Mouse (Mus musculus): ENCODE data around the gene Bcl2l13. TPM values are rescaled to one million over a fixed set of nuclear protein-coding genes. Genes with fewer than 3 reads are reported as not detected.

Bcl2l13 gene
- total RNA-seq, 2 experiments from 2014 or later = 44.1 to 46.3 TPM

DNA sequence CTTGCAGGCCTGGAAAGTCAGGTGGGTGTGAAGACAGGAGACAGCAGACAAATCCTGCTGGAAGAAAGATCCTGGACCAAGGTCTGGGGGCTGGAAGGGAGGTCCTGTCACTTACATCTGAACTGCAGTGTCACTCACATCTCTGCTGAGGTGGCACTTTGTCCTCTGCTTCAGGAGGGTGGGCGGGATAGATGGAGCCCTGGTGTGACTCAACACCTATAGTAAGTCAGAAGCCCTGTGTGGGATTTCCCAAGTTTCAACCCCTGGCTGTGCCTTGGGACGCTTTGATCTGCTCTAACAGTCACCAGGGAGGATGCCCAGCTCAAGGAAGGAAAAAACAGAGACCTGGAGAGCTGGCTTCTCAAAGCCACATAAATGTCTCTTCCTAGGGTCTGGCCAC lies 90.9 kb downstream of the Bcl2l13 start:
- no peak for DNase-seq (ENCODE audit: low spot score in 2 of 2)

DNA sequence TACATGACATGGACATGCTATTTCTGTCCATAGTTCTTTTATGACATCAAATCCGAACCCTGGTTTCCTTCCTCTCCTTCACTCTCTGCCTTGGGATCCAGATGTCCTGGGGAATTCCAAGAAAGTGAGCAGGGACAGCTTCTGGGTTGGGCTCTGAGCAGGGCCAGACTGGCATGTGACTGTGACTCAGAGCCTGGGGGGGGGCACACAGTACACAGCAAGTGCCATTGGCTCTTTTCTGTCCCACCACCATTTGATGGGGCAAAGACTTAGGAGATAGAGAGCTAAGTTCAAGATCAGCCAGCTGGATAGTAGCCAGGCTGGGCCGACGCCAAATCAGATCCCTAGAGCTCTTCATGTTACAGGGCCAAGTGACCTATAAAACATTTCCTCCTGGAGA lies 91.8 kb downstream of the Bcl2l13 start:
- DNase-seq (ENCODE audit: low spot score in 2 of 2) = no peak

DNA sequence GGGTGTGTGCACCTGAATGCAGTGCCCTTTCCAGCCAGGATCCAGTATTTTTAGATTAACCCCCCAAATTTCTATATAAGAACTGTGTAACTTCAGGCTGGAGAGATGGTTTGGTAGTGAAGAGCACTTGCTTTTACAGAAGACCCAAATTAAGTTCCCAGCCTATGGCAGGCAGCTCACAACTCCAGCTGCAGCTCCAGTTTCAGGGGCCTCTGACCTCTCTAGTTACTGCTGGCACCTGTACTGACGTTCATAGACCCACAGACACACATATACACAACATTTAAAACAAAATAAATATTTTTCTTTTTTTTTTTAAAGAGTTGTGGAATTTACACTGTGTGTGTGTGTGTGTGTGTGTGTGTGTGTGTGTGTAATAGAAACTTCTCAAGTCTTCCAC lies 93.4 kb downstream of the Bcl2l13 start:
- DNase-seq (ENCODE audit: low spot score in 2 of 2) = no peak

DNA sequence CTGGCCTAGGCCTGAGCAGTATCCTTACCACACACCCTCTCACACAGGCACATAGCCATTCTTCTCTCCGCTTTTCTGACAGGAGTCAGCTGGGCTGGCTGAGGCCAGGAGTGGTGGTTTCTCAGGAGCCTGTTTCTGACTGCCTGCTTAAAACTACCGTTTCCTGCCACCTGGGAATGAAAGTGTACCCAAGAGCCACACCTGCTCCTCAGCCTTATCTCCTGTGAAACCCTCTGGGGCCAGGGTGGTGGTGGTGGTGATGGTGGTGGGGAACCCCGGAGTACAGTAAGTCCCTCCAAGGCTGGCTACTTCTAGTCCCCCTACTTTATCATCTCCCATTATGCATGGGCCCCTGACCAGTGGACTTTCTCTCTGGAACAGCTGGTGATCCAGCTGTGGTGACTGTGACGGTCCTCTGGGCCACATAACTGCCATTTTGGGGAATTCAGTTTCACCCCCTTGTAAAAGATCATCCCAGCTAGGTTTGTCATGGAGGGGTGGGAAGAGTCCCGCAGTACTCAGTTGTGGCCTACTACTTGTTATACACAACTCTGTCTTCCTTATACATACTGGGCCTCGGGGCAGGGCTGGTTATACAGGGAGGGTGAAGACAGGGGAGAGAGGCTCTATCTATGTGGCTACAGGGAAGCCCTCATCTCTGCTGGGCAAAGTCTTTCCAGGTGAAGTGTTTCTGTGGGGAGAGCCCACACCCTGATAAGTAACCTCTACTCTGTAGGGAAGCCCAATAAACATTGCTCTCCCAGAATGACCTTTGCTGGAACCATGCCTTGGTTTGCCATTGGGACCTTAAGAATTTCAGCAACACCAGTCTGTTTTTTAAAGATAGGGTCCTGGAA lies 94.7 kb downstream of the Bcl2l13 start:
- DNase-seq (ENCODE audit: low spot score in 2 of 2) = no peak

DNA sequence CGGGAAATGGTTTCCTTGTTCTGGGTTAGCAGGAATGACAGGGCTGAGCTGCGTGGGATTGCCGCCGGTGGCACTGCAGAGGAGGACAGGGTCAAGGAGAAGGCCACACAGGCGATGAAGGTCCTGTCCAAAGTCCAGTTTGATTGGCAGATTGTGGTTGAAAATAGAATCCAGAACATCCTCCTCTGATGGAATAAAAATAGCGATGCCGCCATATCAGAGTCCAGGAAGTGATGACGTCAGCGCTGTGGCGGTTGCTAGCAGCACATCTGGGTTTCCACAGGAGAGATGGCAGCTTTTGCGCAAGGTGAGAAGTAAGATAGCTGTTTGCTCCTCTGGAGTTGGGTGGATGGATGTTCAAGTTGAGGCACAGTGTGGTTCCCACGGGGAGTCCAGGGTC lies 96.6 kb downstream of the Bcl2l13 start:
- no peak for DNase-seq (ENCODE audit: low spot score in 2 of 2)

DNA sequence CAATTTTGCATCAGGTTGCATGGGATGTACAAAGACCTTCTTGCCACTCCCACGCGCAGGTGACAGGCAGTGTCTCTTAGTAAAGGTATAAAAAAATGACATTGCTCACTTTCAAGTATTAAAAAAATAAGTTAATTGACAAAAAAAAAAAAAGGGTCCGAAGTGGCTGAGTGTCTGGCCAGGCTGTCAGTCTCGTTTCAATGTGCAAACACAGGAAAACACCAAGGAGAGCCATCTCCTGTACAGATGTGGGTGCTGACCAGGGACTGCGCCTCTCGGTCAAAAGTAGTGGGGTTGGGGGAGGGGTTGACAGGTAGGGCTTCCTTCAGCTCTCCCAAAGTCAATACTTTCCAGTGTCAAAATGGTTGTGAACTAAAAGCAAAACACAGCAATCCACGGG lies 97.7 kb downstream of the Bcl2l13 start:
- no peak for DNase-seq (ENCODE audit: low spot score in 2 of 2)

DNA sequence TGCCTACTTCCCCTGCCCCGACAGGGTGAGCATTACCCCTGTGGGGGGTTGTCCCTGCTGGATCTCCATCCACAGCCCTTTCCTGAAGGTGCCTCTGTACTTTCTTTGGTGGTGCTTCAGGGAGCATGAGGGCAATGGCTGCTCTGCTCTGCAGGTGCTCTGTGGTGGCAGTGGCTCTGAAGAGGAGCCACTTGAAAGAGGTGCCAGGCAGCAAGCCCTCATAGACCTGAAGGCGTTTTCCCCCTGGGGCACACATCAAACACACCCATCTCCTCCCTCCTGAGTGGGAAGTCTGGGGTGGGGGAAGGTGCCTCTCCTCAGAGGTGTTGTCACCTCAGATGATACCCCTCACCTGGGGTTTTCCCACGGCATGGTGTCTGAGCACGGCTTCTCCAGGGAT lies 98.2 kb downstream of the Bcl2l13 start:
- no peak for DNase-seq (ENCODE audit: low spot score in 2 of 2)

DNA sequence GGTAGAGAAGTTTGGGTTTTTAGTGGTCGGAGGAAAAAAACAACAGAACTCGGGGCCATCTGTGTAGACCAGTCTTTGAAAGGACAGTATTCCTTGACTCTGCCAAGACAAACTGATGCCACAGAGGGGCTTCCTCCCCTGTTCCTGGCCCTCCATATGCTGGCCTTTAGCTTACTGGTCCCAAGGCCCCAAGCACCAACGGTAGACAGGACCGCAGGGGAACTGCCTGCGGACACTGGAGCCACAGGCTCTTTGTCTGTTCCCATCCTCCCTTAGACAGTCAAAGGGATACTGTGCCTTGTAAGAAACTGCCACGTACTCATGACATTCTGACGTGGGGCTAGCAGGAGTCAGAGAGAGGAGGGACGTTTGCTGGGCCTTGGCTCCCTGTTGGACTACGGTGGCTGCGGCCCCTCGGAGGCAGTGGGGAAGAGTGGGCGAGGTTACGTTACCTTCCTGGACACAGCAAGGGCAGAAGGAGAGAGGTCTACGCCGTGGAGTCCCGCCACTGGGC lies 101.1 kb downstream of the Bcl2l13 start:
- no peak for DNase-seq (ENCODE audit: low spot score in 2 of 2)

DNA sequence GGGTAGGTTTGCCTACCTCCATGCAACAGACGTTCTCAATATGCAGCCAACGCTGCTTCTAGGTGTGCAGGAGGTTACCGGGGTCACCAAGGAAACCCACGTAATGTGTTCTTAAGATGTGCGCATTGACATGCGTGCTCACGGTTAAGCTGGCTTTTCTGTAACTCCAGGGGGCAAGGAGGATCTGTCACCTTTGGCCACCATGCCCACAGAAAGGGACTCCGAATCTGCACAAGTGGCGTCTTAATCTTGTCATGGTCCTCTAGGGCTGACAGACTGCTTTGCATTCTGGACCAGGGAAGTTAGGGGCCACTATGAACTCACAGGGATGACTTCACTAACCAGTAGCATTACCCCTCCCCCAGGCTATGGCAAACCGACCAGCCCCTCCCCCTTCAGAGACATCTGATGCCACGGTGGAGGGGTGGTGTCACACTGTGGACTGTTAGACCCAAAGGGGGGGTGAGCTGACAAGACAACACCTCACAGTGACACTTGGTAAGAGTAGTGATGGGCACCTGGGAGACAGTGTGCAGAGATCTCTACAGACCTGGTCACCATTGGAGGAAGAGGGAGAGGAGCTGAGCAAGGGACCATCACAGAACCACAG lies 102.1 kb downstream of the Bcl2l13 start:
- DNase-seq (ENCODE audit: low spot score in 2 of 2) = no peak

DNA sequence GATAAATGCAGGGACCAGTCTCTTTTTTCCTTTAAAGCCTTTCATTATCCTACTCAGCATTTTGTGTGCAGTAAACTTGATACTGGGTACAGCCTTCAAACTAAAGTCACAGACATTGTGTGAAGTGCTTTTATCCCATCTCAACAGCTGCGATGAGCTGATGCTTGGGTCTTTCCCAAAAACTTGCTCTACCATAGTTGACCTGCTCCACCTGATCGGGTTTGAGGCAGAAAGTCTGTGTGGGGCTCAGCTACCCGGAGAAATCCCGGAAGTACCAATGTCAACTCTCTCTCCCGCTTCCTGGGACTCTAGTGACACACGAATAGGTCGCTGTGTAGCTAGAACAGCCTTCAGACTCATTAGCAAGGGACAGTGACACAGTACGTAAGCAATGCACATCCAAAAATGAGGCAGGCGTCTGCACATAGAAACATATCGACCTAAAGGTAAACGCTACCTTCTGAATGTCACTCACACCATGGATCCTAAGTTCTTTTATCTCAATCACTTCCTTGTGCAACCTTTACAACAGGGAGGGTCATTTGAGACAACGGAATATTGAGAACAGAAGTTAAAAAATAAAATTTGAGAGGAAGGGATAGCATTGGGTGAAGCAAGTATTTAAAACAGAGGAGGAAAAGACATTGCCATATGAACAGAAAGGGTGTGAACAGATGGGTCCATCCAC lies 102.9 kb downstream of the Bcl2l13 start:
- DNase-seq (ENCODE audit: low spot score in 2 of 2) = no peak

DNA sequence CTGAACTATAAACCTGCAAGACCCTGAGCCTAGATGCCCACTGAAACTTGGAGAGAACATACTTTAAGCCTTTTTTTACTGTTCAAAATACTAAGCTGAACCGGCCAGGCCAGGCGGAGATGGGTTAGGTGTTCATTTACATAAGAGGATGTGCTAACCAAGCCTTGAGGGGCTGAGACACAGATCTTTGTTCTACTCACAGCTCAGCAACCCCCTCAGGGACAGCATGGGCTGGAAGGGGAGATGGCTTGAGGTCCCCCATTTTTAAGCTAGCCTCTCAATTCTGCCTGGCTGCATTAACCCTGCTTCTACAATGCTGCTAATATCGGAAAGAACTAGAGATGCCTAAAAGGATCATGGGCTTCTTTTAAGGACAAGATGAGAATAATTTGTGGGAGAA lies 103.8 kb downstream of the Bcl2l13 start:
- DNase-seq (ENCODE audit: low spot score in 2 of 2) = no peak

DNA sequence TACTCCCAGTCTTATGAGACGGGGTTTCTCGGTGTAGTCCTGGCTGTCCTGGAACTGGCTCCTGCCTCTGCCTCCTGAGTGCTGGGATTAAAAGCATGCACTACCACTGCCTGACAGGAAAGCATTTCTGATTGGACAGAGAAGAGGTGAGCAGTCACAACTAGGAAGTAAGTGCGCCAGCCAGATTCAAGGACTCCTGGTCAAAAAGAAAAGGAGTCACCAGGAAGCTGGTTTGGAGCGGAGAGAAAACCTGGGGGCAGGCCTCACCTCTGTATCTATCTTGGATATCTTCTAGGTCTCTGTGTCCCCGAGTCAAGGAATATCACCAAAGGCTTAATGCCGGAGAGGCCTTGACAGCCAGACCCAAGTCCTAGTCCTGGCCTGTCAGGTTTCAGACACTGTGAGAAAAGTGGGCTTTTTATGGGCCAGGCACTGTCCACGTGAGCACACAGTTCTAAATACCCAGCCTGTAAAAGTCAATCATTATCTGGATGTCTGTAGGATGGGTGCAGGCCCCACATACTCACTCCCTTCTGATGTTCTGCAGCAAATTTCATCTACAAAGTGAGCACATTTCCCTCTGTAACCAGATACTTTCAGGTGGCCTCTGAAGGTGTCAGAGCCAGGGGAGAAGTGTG lies 104.6 kb downstream of the Bcl2l13 start:
- DNase-seq (ENCODE audit: low spot score in 2 of 2) = no peak

DNA sequence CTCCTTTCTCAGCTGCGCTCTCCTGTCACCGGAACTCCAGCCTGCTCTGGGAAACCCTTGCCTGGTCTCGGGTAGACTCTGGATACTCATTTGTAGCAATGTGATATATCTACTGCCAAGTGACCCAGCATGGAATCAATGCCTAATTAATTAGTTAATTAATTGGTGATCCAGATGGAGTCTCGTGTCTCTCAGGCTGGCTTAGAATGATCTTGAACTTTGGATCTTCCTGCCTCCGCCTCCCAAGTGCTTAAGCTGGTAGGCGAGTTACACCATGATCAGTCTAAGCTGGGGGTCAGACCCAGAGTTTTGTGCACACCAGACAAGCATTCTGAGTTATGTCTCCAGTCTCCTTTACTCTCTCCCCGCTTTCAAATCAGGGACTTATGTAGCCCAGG lies 105.1 kb downstream of the Bcl2l13 start:
- no peak for DNase-seq (ENCODE audit: low spot score in 2 of 2)

DNA sequence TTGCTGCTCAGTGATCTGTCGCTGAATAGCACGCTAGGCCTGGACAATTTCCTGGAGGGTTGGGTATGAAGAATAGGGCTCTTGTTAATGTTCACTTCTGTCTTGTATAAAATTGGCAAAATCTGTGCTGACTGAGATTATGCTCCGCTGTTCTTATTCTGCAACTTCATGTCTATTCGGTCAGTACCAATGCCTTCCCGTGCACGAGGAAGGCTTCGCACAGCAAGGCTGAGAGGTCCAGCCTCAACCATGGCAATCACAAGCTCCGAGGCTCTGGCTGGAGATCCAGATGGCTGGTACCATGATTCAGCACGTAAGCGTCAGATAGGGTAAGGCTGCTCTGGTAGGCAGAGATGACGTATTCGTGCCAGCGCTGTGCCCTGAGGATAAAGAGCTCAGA lies 105.6 kb downstream of the Bcl2l13 start:
- DNase-seq (ENCODE audit: low spot score in 2 of 2) = peak in 1 of 2 experiments; percentile 61

Small RNA genes lying within 50 kb of the gene (microRNA-seq; reads per million reads assigned to microRNA genes)
- 0 reads per million in 2 experiments for gene Gm25193

Other genes with a start within 250 kb of the Bcl2l13 start
- gene Cecr2, start 169.8 kb upstream of the Bcl2l13 start, total RNA-seq (2021) = 10 to 100 TPM; 11.4 to 15.1 TPM
- 10 to 100 TPM; 62.2 to 62.6 TPM for gene Slc25a18, start 62.6 kb upstream of the Bcl2l13 start, total RNA-seq (2021)
- gene Atp6v1e1, start 13.4 kb upstream of the Bcl2l13 start, total RNA-seq (2021) = 100 to 1,000 TPM; 505 to 520 TPM
- gene Bid, start 80.6 kb downstream of the Bcl2l13 start, total RNA-seq (2021) = 10 to 100 TPM; 12.9 to 13.8 TPM

Data from layer of hippocampus, adult 18-20 months (tissue).